Mouse (Mus musculus) E14TG2a.4 (cell line): ENCODE data around the gene Adgrl3.

Experiments used
- CTCF ChIP-seq: conservative IDR thresholded peaks from 2 replicates; pipeline ENCODE4 v1.5.1; 2014; ENCODE audit warnings: low read length
- NANOG ChIP-seq: IDR thresholded peaks from 2 replicates; pipeline ENCODE4 v1.6.1; 2014; ENCODE audit warnings: borderline replicate concordance, low read length, mixed read lengths
- POU5F1 ChIP-seq: IDR thresholded peaks from 2 replicates; pipeline ENCODE4 v1.6.1; 2014; ENCODE audit warnings: low read length, borderline replicate concordance

GRCm38 (mm10) chr5:81784770-81785169, 764.8 kb downstream of the Adgrl3 start:
- TF ChIP-seq CTCF (no peak), NANOG (no peak), POU5F1 (no peak)
